Mouse (Mus musculus) right cerebral cortex, postnatal 36 days (tissue): ENCODE measurements around the gene Olfr787.

ENCODE experiments used
- DNase-seq, 2 experiments: peaks; one replicate each; pipeline ENCODE4 v3.0.0; 2022; ENCODE audit warnings: low spot score in 2 of 2, mixed read lengths in 1 of 2

Olfr787 gene

DNA sequence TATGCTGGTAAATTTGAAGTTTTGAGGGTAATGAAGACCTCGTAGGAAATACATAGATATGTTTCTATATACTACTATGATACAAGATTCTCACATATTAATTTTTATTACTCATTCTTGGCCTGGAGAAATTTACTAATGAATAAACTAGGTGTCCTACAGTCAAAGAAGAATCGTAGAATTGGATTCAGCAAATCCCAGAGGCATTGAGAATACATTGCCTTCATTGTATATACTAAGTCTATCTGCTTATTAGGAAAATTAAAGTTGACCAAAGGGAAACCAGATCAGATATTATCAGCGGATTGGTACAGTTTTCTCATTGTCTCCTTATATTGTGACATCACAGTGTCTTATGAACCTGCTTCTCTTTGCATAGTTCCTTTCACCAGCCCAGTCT lies at the start of gene Olfr787:
Olfr787 (plus strand) TSS at position 301 of the 400 bp plus-strand sequence.
- DNase-seq, result no peak

DNA sequence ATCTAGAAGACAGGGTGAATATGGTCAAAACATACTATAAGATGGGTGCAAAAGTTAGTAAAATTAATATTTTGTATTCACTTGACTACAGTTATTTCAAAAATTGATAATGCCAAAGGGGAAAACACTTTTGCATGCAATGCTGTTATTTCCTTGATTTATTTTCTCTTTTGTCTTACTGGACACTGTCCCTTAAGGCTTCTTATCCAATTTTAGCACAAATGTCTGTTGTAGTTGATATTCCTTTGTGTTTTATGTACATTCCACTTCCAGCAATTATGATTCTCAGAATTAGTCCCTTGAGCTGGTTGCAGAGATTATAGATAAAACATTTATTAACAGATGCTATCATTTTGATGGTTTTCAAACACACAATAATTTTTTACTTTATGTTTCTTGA lies 34.7 kb upstream of the Olfr787 start, which contains the start of gene Olfr786:
Olfr786 (plus strand) TSS at position 301 of the 400 bp plus-strand sequence.
- DNase-seq, result no peak

DNA sequence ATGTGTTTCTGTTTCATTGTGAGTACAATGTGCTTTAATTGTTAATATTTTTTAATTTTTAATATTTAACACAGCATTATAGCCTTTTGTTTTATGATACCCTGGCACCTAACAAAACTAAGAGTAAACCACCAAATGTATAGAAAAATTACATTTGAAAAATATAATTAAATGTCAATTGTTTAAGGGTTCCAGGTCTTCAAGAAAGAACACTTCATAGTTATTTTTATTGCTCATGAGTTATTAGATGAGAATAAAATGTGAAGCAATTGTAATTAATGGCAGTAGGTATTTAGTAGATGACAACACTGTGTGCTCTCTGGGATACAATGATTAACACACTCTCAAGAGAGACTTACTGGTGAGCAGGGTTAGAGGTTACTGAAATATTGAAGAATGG lies 9.0 kb downstream of the Olfr787 start, which contains the start of gene Olfr788:
Olfr788 (plus strand) TSS at position 301 of the 400 bp plus-strand sequence.
- DNase-seq, result no peak

DNA sequence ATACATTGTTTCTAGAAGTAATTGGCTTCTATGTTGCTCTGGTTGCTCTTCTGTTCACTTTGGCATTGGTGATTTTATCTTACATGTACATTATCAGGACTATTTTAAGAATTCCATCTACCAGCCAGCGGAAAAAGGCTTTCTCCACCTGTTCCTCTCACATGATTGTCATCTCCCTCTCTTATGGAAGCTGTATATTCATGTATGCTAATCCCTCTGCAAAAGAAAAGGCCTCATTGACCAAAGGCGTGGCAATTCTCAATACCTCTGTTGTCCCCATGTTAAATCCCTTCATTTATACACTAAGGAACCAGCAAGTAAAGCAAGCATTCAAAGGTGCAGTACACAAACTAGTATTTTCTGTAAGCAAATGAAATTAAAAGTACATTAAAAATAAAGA lies 11.6 kb downstream of the Olfr787 start:
- no peak for DNase-seq

DNA sequence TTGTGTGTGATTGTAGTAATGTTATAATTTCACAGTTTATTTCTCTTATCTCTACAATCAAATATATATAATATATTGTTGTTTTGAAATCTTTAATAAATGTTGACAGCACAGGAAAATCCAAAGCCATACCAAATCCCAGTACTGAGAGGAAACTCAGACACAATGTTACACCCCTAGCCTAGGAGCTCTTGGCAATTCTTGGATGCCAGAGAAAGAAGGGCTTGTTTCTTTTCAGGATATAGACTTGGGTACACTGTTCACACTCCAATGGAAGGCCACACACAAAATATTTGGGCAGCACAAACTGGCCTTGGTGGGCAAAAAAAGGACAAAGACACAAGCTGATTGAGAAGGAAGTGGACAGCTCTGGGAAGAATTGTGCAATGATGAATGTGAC lies 12.1 kb downstream of the Olfr787 start:
- no peak for DNase-seq

DNA sequence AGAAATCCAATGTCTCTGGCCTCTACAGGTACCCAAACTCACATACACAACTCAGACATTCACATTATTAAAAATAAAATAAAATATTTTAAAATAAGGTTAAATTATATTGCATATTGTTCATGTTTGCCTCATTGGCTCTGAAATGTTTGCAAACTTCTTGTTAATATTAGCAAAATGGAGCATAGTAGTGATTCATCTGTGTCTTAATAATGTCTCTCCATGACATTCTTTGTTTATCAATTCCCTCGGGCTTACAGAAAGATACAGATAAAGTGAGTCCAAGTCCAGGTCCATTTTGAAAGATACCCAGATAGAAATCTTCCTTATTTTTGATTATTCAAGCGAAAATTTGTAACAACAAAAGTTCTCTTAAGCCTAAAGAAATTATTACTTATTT lies 22.8 kb downstream of the Olfr787 start, which contains the start of gene Olfr789:
Olfr789 (plus strand) TSS at position 301 of the 400 bp plus-strand sequence.
- no peak for DNase-seq

DNA sequence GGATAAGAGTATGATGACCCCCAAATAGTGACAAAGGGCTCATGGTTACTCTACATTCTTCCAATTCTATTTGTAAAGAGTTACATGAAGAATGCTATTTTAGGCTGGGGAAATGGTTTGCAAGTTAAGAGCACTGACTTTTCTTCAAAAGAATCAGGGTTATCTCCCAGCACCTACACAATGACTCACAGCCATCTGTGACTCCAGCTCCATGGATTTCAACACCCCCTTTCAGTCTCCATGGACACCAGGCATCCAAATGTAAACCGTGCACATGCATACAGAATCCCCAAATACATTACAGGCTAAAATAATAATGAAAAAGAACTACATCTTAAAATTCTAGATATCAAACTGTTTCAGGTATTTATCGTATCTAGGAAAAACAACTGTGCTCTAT lies 28.4 kb downstream of the Olfr787 start:
- peak; percentile 18 to 30 for DNase-seq

DNA sequence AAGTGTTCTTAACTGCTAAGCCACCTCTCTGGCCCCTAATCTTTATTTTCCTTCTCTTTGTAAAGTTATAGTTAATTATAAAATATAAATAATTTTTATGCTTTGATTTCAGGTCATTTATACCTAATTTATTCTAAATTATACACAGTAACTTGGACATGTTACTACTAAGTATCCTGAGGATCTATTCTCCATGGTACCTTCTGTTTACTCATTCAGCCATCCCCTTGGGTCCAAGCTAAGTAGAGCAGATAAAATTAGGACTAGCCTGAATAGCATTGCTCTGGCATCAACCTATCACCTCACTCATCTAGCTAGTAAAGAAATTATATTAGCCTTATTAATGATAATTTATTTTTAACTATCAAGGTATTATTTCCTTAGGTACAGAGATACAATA lies 36.5 kb downstream of the Olfr787 start, which contains the start of gene Olfr790:
Olfr790 (plus strand) TSS at position 301 of the 400 bp plus-strand sequence.
- no peak for DNase-seq
